Mouse (Mus musculus) CH12.LX (cell line): ENCODE data around the gene Rab8a. TPM values are rescaled to one million over a fixed set of nuclear protein-coding genes. Genes with fewer than 3 reads are reported as not detected.

Experiments used
- DNase-seq: peaks from one replicate; pipeline ENCODE4 v3.0.0-alpha.2; 2013; ENCODE audit errors: extremely low read depth
- H3K27ac ChIP-seq: 2 replicates; pipeline ENCODE4 v1.5.1; 2012; ENCODE audit warnings: low read depth, mild to moderate bottlenecking, control low read depth, moderate library complexity; ENCODE audit not compliant: insufficient read depth
- H3K27me3 ChIP-seq: replicated peaks from 2 replicates; pipeline ENCODE3; 2012; ENCODE audit warnings: inconsistent platforms
- H3K36me3 ChIP-seq, 2 experiments: replicated peaks in 1 of 2; 2 replicates each; pipeline versions ENCODE3 to v1.6.1; 2012; ENCODE audit warnings: inconsistent platforms in 1 of 2, low read length in 1 of 2, mild to moderate bottlenecking in 1 of 2, mixed read lengths in 1 of 2, moderate library complexity in 1 of 2; ENCODE audit not compliant: control insufficient read depth in 1 of 2, insufficient read depth in 1 of 2
- H3K4me1 ChIP-seq, 2 experiments: 2 replicates each; pipeline ENCODE4 v1.6.1; 2012; ENCODE audit warnings: inconsistent platforms in 1 of 2, moderate library complexity in 1 of 2; ENCODE audit not compliant: insufficient read depth in 2 of 2, control insufficient read depth in 1 of 2
- H3K4me2 ChIP-seq: 2 replicates; pipeline ENCODE4 v1.6.1; 2012; ENCODE audit warnings: low read depth, mild to moderate bottlenecking, control low read depth; ENCODE audit not compliant: poor library complexity, insufficient read depth, severe bottlenecking
- H3K4me3 ChIP-seq, 3 experiments: fragments of 150-350 bp in 1 of 3; sonication (generic) in 1 of 3; replicated peaks in 1 of 3; 2 replicates each; pipeline versions ENCODE3 to v1.5.1; 2011 to 2012; ENCODE audit warnings: low read depth in 2 of 3, low read length in 2 of 3, mild to moderate bottlenecking in 2 of 3, moderate library complexity in 2 of 3, control low read depth in 1 of 3, improper control_type of control experiment in 1 of 3, inconsistent platforms in 1 of 3, mixed read lengths in 1 of 3; ENCODE audit not compliant: poor library complexity in 1 of 3
- H3K79me2 ChIP-seq: replicated peaks from 2 replicates; pipeline ENCODE4 v1.6.1; 2012; ENCODE audit warnings: mild to moderate bottlenecking, moderate library complexity; ENCODE audit not compliant: control insufficient read depth, poor library complexity, insufficient read depth, severe bottlenecking; ENCODE audit errors: extremely low read depth
- H3K9ac ChIP-seq: 2 replicates; pipeline ENCODE4 v1.6.1; 2012; ENCODE audit warnings: low read depth, mild to moderate bottlenecking, control low read depth, moderate library complexity; ENCODE audit not compliant: insufficient read depth
- H3K9me3 ChIP-seq: replicated peaks from 2 replicates; pipeline ENCODE3; 2012; ENCODE audit warnings: low read length, inconsistent platforms, mixed read lengths
- CTCF ChIP-seq, 2 experiments: IDR thresholded peaks in 1 of 2; conservative IDR thresholded peaks in 1 of 2; 2 replicates each; pipeline ENCODE4 v1.5.1; 2011 to 2012; ENCODE audit warnings: low read depth in 2 of 2, low read length in 2 of 2, improper control_type of control experiment in 1 of 2, inconsistent platforms in 1 of 2, mild to moderate bottlenecking in 1 of 2, moderate library complexity in 1 of 2
- E2F4 ChIP-seq: IDR thresholded peaks from 2 replicates; pipeline ENCODE4 v1.6.1; 2011; ENCODE audit warnings: low read depth, low read length, improper control_type of control experiment; ENCODE audit not compliant: insufficient replicate concordance
- ELF1 ChIP-seq: IDR thresholded peaks from 2 replicates; pipeline ENCODE4 v1.6.1; 2014; ENCODE audit warnings: low read depth, mild to moderate bottlenecking, inconsistent platforms, low read length, improper control_type of control experiment
- GABPA ChIP-seq: IDR thresholded peaks from 2 replicates; pipeline ENCODE4 v1.6.1; 2012; ENCODE audit warnings: low read depth, low read length, improper control_type of control experiment, inconsistent platforms; ENCODE audit not compliant: insufficient replicate concordance
- JUN ChIP-seq: IDR thresholded peaks from 2 replicates; pipeline ENCODE4 v1.6.1; 2011; ENCODE audit warnings: low read depth, mild to moderate bottlenecking, low read length, improper control_type of control experiment, moderate library complexity; ENCODE audit not compliant: insufficient read depth
- KAT2A ChIP-seq: IDR thresholded peaks from 2 replicates; pipeline ENCODE4 v1.6.1; 2012; ENCODE audit warnings: low read length, improper control_type of control experiment, inconsistent platforms; ENCODE audit not compliant: insufficient replicate concordance
- MAX ChIP-seq: IDR thresholded peaks from 2 replicates; pipeline ENCODE4 v1.6.1; 2011; ENCODE audit warnings: low read length, improper control_type of control experiment
- MXI1 ChIP-seq: IDR thresholded peaks from 2 replicates; pipeline ENCODE4 v1.6.1; 2011; ENCODE audit warnings: mild to moderate bottlenecking, low read depth, low read length, improper control_type of control experiment
- MYC ChIP-seq: IDR thresholded peaks from 2 replicates; pipeline ENCODE4 v1.6.1; 2011; ENCODE audit warnings: low read depth, mild to moderate bottlenecking, improper control_type of control experiment, low read length
- NELFE ChIP-seq: IDR thresholded peaks from 2 replicates; pipeline ENCODE4 v1.6.1; 2011; ENCODE audit warnings: low read depth, low read length, improper control_type of control experiment
- POLR2A ChIP-seq: IDR thresholded peaks from 2 replicates; pipeline ENCODE4 v1.6.1; 2011; ENCODE audit warnings: low read depth, mild to moderate bottlenecking, improper control_type of control experiment, low read length
- POLR2AphosphoS2 ChIP-seq: IDR thresholded peaks from 2 replicates; pipeline ENCODE4 v1.6.1; 2011; ENCODE audit warnings: low read depth, low read length, improper control_type of control experiment
- RAD21 ChIP-seq: IDR thresholded peaks from 2 replicates; pipeline ENCODE4 v1.6.1; 2011; ENCODE audit warnings: low read depth, mild to moderate bottlenecking, low read length, improper control_type of control experiment, moderate library complexity
- RCOR1 ChIP-seq: conservative IDR thresholded peaks from 2 replicates; pipeline ENCODE4 v1.6.1; 2012; ENCODE audit warnings: low read depth, mild to moderate bottlenecking, inconsistent platforms, low read length, improper control_type of control experiment
- SIN3A ChIP-seq: IDR thresholded peaks from 2 replicates; pipeline ENCODE4 v1.6.1; 2012; ENCODE audit warnings: low read length, improper control_type of control experiment, inconsistent platforms
- TBP ChIP-seq: conservative IDR thresholded peaks from 2 replicates; pipeline ENCODE4 v1.6.1; 2011; ENCODE audit warnings: low read depth, low read length, improper control_type of control experiment
- TCF12 ChIP-seq: IDR thresholded peaks from 2 replicates; pipeline ENCODE4 v1.6.1; 2014; ENCODE audit warnings: low read depth, mild to moderate bottlenecking, inconsistent platforms, low read length, improper control_type of control experiment
- ZC3H11A ChIP-seq: IDR thresholded peaks from 2 replicates; pipeline ENCODE4 v1.6.1; 2012; ENCODE audit warnings: low read depth, mild to moderate bottlenecking, inconsistent platforms, low read length, improper control_type of control experiment
- ZMIZ1 ChIP-seq: IDR thresholded peaks from 2 replicates; pipeline ENCODE4 v1.6.1; 2012; ENCODE audit warnings: low read depth, mild to moderate bottlenecking, inconsistent platforms, low read length, improper control_type of control experiment
- ZNF384 ChIP-seq: IDR thresholded peaks from 2 replicates; pipeline ENCODE4 v1.6.1; 2012; ENCODE audit warnings: low read depth, low read length, improper control_type of control experiment, inconsistent platforms
- dilution Hi-C: fragments of 300-500 bp; cut with MboI; formaldehyde crosslinking; loops from 2 replicates; pipeline ENCODE4 v1.14.3; 2020; ENCODE audit warnings: low sequenced_read_pairs; ENCODE audit not compliant: extremely low pct_unique_long_range_greater_than_20kb, extremely low pct_ligation_motif_present
- in situ Hi-C: fragments of 300-500 bp; cut with MboI; formaldehyde crosslinking; loops from 3 replicates; pipeline ENCODE4 v1.14.3; 2019; ENCODE audit warnings: low sequenced_read_pairs, low pct_ligation_motif_present, low pct_unique_long_range_greater_than_20kb, mixed read lengths
- polyA plus RNA-seq: library from polyadenylated mRNA; unstranded; fragments of >175 nt; gene quantifications from 2 replicates; pipeline ENCODE4 v1.2.1, GENCODE M21; 2012; ENCODE audit warnings: low read depth; ENCODE audit not compliant: insufficient read length
- total RNA-seq, 2 experiments: library from RNA; depleted of rRNA; stranded (reverse); fragments of 300-350 nt in 1 of 2; fragments of >200 nt in 1 of 2; gene quantifications; 2 replicates each; pipeline ENCODE4 v1.2.3; 2012 to 2014

Gene Rab8a
- total and polyA plus RNA-seq, 3 experiments: 102 to 190 (median 136) TPM

GRCm38 (mm10) chr8:72190215-72190539, 29.2 kb downstream of the Rab8a start:
- in situ Hi-C loops (no loop called here), dilution Hi-C loops (no loop called here)
- peak overlapping the region; percentile 57 to 82 (median 79) for H3K4me3 ChIP-seq
- peak overlapping the region; percentile 14 for H3K4me2 ChIP-seq
- no peaks in the 10 kb centered on the region for H3K27me3 ChIP-seq
- peaks cover 18 to 30% of the 10 kb centered on the region in 2 experiments for H3K4me1 ChIP-seq
- DNase-seq: peak; percentile 72
- no peaks in the 10 kb centered on the region; the same call in 1 of the 2 replicates for H3K79me2 ChIP-seq
- TF ChIP-seq RAD21 (no peak), MXI1 (peak; percentile 51; the same call in 1 of the 2 replicates), TBP (peak; percentile 70; the same call in 1 of the 2 replicates), GABPA (no peak), RCOR1 (no peak), ZC3H11A (no peak), POLR2A (peak; percentile 65), ELF1 (no peak), E2F4 (no peak), SIN3A (peak; percentile 35), TCF12 (0 out of 2 replicates have a peak, but pooled peaks have one; percentile 24), MAX (peak; percentile 92), MYC (peak; percentile 91), POLR2AphosphoS2 (no peak), NELFE (peak; percentile 56), CTCF (conservative IDR thresholded peaks at IDR 0.05 in 1 of 2, IDR thresholded peaks at IDR 0.05 in 1 of 2; ENCODE audit: low read depth in 2 of 2, low read length in 2 of 2) (no peak), ZMIZ1 (0 out of 2 replicates have a peak, but pooled peaks have one; percentile 11), JUN (no peak)
- TF ChIP-seq, all 38 proteins: peak for 9
- Histone ChIP-seq H3K27ac (peak overlapping the region; percentile 68), H3K9ac (peak overlapping the region; percentile 41), H3K36me3 (peaks cover 17 to 40% of the 10 kb centered on the region in 2 experiments), H3K9me3 (peaks cover 6% of the 10 kb centered on the region)

- H3K4me1 ChIP-seq: peaks cover 15 to 28% of the 10 kb centered on the region in 2 experiments
- no peak overlapping the region for H3K9ac ChIP-seq
- H3K4me3 ChIP-seq: no peak overlapping the region
- H3K27ac ChIP-seq: no peak overlapping the region
- in situ Hi-C loops: no loop called here
- peaks cover 25 to 58% of the 10 kb centered on the region in 2 experiments for H3K36me3 ChIP-seq
- DNase-seq: no peak
- no peak overlapping the region for H3K4me2 ChIP-seq
- no peak for TF ChIP-seq ZNF384
- no peak for TF ChIP-seq JUN
- TF ChIP-seq POLR2AphosphoS2: no peak
- no peak for TF ChIP-seq POLR2A
- TF ChIP-seq KAT2A: no peak
- TF ChIP-seq, all 38 proteins: peak for 0
- Histone ChIP-seq H3K79me2 (no peaks in the 10 kb centered on the region; the same call in 1 of the 2 replicates), H3K27me3 (no peaks in the 10 kb centered on the region), H3K9me3 (peaks cover 6% of the 10 kb centered on the region)
- dilution Hi-C loops: no loop called here
Measured at GRCm38 (mm10) chr8:72192065-72192464, 31.1 kb downstream of the Rab8a start.
